Mouse (Mus musculus) megakaryocyte, embryonic 14.5 days (primary cell): ENCODE measurements around the gene Samd1.

Source experiments
- FLI1 ChIP-seq: IDR thresholded peaks from 2 replicates; pipeline ENCODE4 v1.6.1; 2012; ENCODE audit warnings: low read length, inconsistent platforms, mixed read lengths
- GATA1 ChIP-seq: IDR thresholded peaks from 3 replicates; pipeline ENCODE4 v1.6.1; 2012; ENCODE audit warnings: mixed read lengths, low read length, inconsistent platforms, borderline replicate concordance

DNA sequence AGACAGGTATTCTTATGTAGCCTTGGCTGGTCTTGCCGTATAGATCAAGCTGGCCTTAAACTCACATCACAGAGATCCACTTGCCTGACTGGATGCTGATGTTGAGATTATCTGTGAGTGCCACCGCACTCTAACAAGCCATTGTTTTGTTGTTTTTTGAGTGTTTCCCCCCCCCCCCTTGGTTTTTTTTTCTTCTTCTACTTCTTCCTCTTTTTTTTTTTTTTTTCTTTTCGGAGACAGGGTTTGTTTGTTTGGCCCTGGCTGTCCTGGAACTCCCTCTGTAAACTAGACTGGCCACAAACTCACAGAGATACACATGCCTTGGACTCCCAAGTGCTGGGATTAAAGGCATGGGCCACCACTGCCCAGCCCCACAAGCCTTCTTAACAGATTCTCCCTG, 3.4 kb upstream of the Samd1 start:
- no peak for TF ChIP-seq GATA1
- TF ChIP-seq FLI1, result no peak
